Mouse (Mus musculus): ENCODE results near the gene Cers5. TPM values are rescaled to one million over a fixed set of nuclear protein-coding genes. Genes with fewer than 3 reads are reported as not detected.
"Not testable (repeated sequence)": the region's sequence is repeated elsewhere in the genome, so short reads cannot be mapped to it uniquely, and the experiment has no call there.

Cers5 gene
- total and polyA plus RNA-seq, 3 experiments = 17.4 to 21.6 (median 17.9) TPM

- intact Hi-C loops (cut with DNase I) = loop anchor here (5.0 kb wide), 1 partner anchor 180 kb away; no protein-coding TSS in a partner anchor
- H3K9ac ChIP-seq (ENCODE audit: low read depth, low read length) = no peak overlapping the region
- H3K27me3 ChIP-seq (ENCODE audit: control insufficient read depth, insufficient read depth, low read length) = no peaks in the 10 kb centered on the region
- no peak for TF ChIP-seq POLR2A (IDR thresholded peaks at IDR 0.05; ENCODE audit: insufficient read depth, low read depth, low read length)
- H3K36me3 ChIP-seq (ENCODE audit: control insufficient read depth, insufficient read depth, low read length) = peaks cover 3% of the 10 kb centered on the region; the same call in 1 of the 2 replicates
- no peak for DNase-seq
- H3K4me3 ChIP-seq = no peak overlapping the region
- H3K4me1 ChIP-seq (ENCODE audit: control insufficient read depth, insufficient read depth, low read length) = peaks cover 14% of the 10 kb centered on the region
- H3K79me2 ChIP-seq (replicated peaks; ENCODE audit: control insufficient read depth, insufficient read depth, low read length) = no peaks in the 10 kb centered on the region; the same call in 1 of the 2 replicates
- no peak overlapping the region for H3K27ac ChIP-seq
- 94% methylated on average over 12 of the region's 12 CpGs for WGBS
Measured at GRCm38 (mm10) chr15:99727525-99727924, 45.2 kb downstream of the Cers5 start.

- not testable (repeated sequence) for H3K36me3 ChIP-seq (ENCODE audit: control insufficient read depth, insufficient read depth, low read length); H3K27me3 ChIP-seq (ENCODE audit: control insufficient read depth, insufficient read depth, low read length); DNase-seq; H3K9ac ChIP-seq (ENCODE audit: low read depth, low read length); H3K79me2 ChIP-seq (replicated peaks; ENCODE audit: control insufficient read depth, insufficient read depth, low read length); H3K27ac ChIP-seq; H3K4me3 ChIP-seq
- 79% methylated on average over 4 of the region's 5 CpGs for WGBS
- intact Hi-C loops (cut with DNase I) = loop anchor here (5.0 kb wide), 1 partner anchor 180 kb away; no protein-coding TSS in a partner anchor
- H3K4me1 ChIP-seq (ENCODE audit: control insufficient read depth, insufficient read depth, low read length) = peaks cover 14% of the 10 kb centered on the region
Measured at GRCm38 (mm10) chr15:99727039-99727438, 45.6 kb downstream of the Cers5 start.

DNA sequence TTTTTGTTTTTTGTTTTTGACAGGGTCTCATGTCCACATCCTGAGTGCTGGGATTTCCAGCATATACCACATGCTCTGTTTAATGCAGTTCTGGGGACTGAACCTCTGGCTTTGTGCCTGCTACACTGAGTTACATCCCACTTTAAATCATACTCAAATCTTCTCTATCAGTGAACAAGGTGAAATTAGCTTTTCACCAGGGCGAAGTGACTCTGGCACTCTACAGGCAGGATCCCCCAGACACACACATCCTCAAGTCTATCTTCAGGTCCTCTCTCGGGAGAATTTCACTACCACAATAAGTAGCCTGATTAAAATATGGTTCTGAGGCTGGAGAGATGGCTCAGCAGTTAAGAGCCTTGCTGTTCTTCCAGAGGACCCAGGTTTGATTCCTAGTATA is 46.1 kb downstream of the Cers5 start:
- Histone ChIP-seq H3K36me3 (ENCODE audit: control insufficient read depth, insufficient read depth, low read length) (peaks cover 3% of the 10 kb centered on the region; the same call in 1 of the 2 replicates), H3K27ac (peak overlapping the region; percentile 94; the same call in 1 of the 2 replicates), H3K4me3 (peak overlapping the region; percentile 94), H3K27me3 (ENCODE audit: control insufficient read depth, insufficient read depth, low read length) (no peaks in the 10 kb centered on the region), H3K79me2 (replicated peaks; ENCODE audit: control insufficient read depth, insufficient read depth, low read length) (no peaks in the 10 kb centered on the region; the same call in 1 of the 2 replicates), H3K4me1 (ENCODE audit: control insufficient read depth, insufficient read depth, low read length) (peaks cover 14% of the 10 kb centered on the region), H3K9ac (ENCODE audit: low read depth, low read length) (peak overlapping the region; percentile 8; the same call in 1 of the 2 replicates)
- TF ChIP-seq POLR2A (IDR thresholded peaks at IDR 0.05; ENCODE audit: insufficient read depth, low read depth, low read length) = no peak
- no peak for TF ChIP-seq CTCF (IDR thresholded peaks at IDR 0.05)
- no peak for TF ChIP-seq EP300 (IDR thresholded peaks at IDR 0.05; ENCODE audit: insufficient read depth, low read depth, low read length)
- intact Hi-C loops (cut with DNase I) = loop anchor here (5.0 kb wide), 1 partner anchor 181 kb away; no protein-coding TSS in a partner anchor
- WGBS = 40% methylated on average over 2 of the region's 2 CpGs
- no peak for DNase-seq

DNA sequence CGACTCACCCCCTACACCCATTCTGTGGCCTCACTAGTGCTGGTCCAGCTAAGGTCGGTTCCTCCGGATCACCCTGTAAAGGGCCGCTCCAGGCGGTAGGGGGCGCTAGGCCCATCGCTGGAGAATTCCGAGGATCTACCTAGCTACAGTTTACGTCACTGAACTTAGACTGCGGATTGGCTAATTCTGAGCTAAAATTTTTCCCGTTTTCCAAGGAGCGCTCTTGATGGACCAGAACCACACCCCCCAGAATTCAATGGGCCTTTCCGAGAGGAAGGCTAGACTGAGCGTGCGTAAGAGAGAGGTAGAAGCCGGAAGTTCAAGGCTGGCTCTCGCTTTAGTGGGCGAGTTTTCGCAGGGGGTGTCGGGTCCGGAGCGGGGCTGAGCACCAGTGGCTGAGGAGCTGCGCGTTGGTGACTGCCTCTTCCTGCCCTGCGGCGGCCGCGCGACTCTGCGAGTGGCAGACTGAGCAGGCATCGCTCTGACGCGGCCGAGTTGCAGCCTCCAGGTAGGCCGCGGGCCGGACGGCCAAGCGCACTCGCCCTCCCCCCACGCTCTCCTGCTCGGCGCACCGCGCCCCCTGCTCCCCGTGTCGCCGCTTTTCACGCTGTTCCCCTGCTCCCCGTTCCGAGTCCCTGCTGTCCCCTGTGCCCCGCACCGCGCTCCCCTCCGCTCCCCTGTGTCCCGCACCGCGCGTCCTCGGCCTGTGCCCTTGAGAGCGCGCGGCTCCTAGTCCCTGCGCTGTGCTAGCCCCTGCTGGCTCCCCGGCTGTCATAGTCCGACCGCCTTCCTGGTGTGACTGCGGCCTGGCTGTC is 47.1 kb downstream of the Cers5 start, which contains the start of gene Cox14:
Gene Cox14 (plus strand): TSS at position 278 of the 815 bp plus-strand sequence.
- Histone ChIP-seq H3K79me2 (replicated peaks; ENCODE audit: control insufficient read depth, insufficient read depth, low read length) (no peaks in the 10 kb centered on the region; the same call in 1 of the 2 replicates), H3K27me3 (ENCODE audit: control insufficient read depth, insufficient read depth, low read length) (no peaks in the 10 kb centered on the region), H3K36me3 (ENCODE audit: control insufficient read depth, insufficient read depth, low read length) (peaks cover 3% of the 10 kb centered on the region; the same call in 1 of the 2 replicates), H3K27ac (peak within 1 kb of the TSS; percentile 95), H3K4me1 (ENCODE audit: control insufficient read depth, insufficient read depth, low read length) (peaks cover 14% of the 10 kb centered on the region), H3K9ac (ENCODE audit: low read depth, low read length) (peak within 1 kb of the TSS; percentile 86), H3K4me3 (peak within 1 kb of the TSS; percentile 94)
- TF ChIP-seq POLR2A (IDR thresholded peaks at IDR 0.05; ENCODE audit: insufficient read depth, low read depth, low read length) (peak; percentile 91), EP300 (IDR thresholded peaks at IDR 0.05; ENCODE audit: insufficient read depth, low read depth, low read length) (0 out of 2 replicates have a peak, but pooled peaks have one; percentile 41), CTCF (IDR thresholded peaks at IDR 0.05) (peak; percentile 83)
- intact Hi-C loops (cut with DNase I) = loop anchor here (2.0 to 5.0 kb wide), 3 partner anchors 23 to 182 kb away; partner anchors contain the start of genes Cers5 and Smarcd1
- peak; percentile 93 to 94 for DNase-seq
- WGBS = under 1% methylated on average over 68 of the region's 68 CpGs

- DNase-seq = peak; percentile 76 to 81
- peaks cover 14% of the 10 kb centered on the region for H3K4me1 ChIP-seq (ENCODE audit: control insufficient read depth, insufficient read depth, low read length)
- no peaks in the 10 kb centered on the region; the same call in 1 of the 2 replicates for H3K79me2 ChIP-seq (replicated peaks; ENCODE audit: control insufficient read depth, insufficient read depth, low read length)
- H3K9ac ChIP-seq (ENCODE audit: low read depth, low read length) = peak overlapping the region; percentile 39
- 3% methylated on average over 16 of the region's 16 CpGs for WGBS
- H3K27ac ChIP-seq = peak overlapping the region; percentile 95
- peak overlapping the region; percentile 43 for H3K4me3 ChIP-seq
- peak; percentile 52 for TF ChIP-seq POLR2A (IDR thresholded peaks at IDR 0.05; ENCODE audit: insufficient read depth, low read depth, low read length)
- TF ChIP-seq EP300 (IDR thresholded peaks at IDR 0.05; ENCODE audit: insufficient read depth, low read depth, low read length) = peak; percentile 58; the same call in 1 of the 2 replicates
- peak; percentile 72 for TF ChIP-seq CTCF (IDR thresholded peaks at IDR 0.05)
- intact Hi-C loops (cut with DNase I) = loop anchor here (2.0 to 5.0 kb wide), 3 partner anchors 22 to 183 kb away; partner anchors contain the start of genes Cers5 and Smarcd1
- H3K36me3 ChIP-seq (ENCODE audit: control insufficient read depth, insufficient read depth, low read length) = peaks cover 3% of the 10 kb centered on the region; the same call in 1 of the 2 replicates
- no peaks in the 10 kb centered on the region for H3K27me3 ChIP-seq (ENCODE audit: control insufficient read depth, insufficient read depth, low read length)
Measured at GRCm38 (mm10) chr15:99724292-99725021, 48.2 kb downstream of the Cers5 start.

All from heart, adult 2 months (tissue).